Mouse (Mus musculus) hindbrain, embryonic 12.5 days (tissue): ENCODE results near the gene Trappc6b. TPM values are rescaled to one million over a fixed set of nuclear protein-coding genes. Genes with fewer than 3 reads are reported as not detected.

Source experiments
- ATAC-seq: fragments of 200-750 bp; cut with Nextera tagmentation; 2 replicates; pipeline ENCODE4 v1.8.0; 2017; ENCODE audit warnings: moderate TSS enrichment; ENCODE audit not compliant: low FRiP score
- H3K27ac ChIP-seq: fragments of 300-500 bp; sonication (generic); 2 replicates; pipeline ENCODE4 v1.5.1; 2016; ENCODE audit warnings: mild to moderate bottlenecking
- H3K27me3 ChIP-seq: fragments of 300-500 bp; sonication (generic); 2 replicates; pipeline ENCODE4 v1.6.1; 2016; ENCODE audit warnings: mild to moderate bottlenecking
- H3K36me3 ChIP-seq: fragments of 300-500 bp; sonication (generic); 2 replicates; pipeline ENCODE4 v1.6.1; 2016; ENCODE audit warnings: mild to moderate bottlenecking
- H3K4me1 ChIP-seq: fragments of 300-500 bp; sonication (generic); 2 replicates; pipeline ENCODE4 v1.6.1; 2016
- H3K4me2 ChIP-seq: fragments of 300-500 bp; sonication (generic); replicated peaks from 2 replicates; pipeline ENCODE4 v1.6.1; 2016; ENCODE audit warnings: mild to moderate bottlenecking
- H3K4me3 ChIP-seq: fragments of 300-500 bp; sonication (generic); 2 replicates; pipeline ENCODE4 v1.5.1; 2016; ENCODE audit warnings: mild to moderate bottlenecking
- H3K9ac ChIP-seq: fragments of 300-500 bp; sonication (generic); 2 replicates; pipeline ENCODE4 v1.6.1; 2016; ENCODE audit warnings: mild to moderate bottlenecking, moderate library complexity
- H3K9me3 ChIP-seq: fragments of 300-500 bp; sonication (generic); replicated peaks from 2 replicates; pipeline ENCODE4 v1.6.1; 2016; ENCODE audit warnings: mild to moderate bottlenecking
- WGBS: fragments of 180-500 bp; shearing (Covaris S2); methylation state at CpG from one replicate; pipeline ENCODE4 v1.1.7; 2016; 5-methylcytosine and 5-hydroxymethylcytosine counted together
- polyA plus RNA-seq: library from polyadenylated mRNA; unstranded; fragments of >200 nt; fragmentation: Nextera tagmentation; extraction: Ambion mirVana; gene quantifications from 2 replicates; pipeline ENCODE4 v1.2.1, GENCODE M21; 2016

The Trappc6b gene
- polyA plus RNA-seq: 111 and 119 TPM in 2 replicates

- H3K9me3 ChIP-seq: no peaks in the 10 kb centered on the region
- peaks cover 10% of the 10 kb centered on the region; the same call in 1 of the 2 replicates for H3K36me3 ChIP-seq
- peak; percentile 97 for ATAC-seq
- under 1% methylated on average over 49 of the region's 49 CpGs for WGBS
- H3K27ac ChIP-seq: peak within 1 kb of the TSS; percentile 94
- H3K4me1 ChIP-seq: peaks cover 15% of the 10 kb centered on the region
- H3K4me3 ChIP-seq: peak within 1 kb of the TSS; percentile 86
- H3K4me2 ChIP-seq: peak within 1 kb of the TSS; percentile 77
- 0 out of 2 replicates have a peak, but pooled peaks cover 3% of the 10 kb centered on the region for H3K27me3 ChIP-seq
- H3K9ac ChIP-seq: peak within 1 kb of the TSS; percentile 96
Measured at GRCm38 (mm10) chr12:59060993-59061595, at the start of gene Trappc6b. TSS of gene Trappc6b (minus strand) at chr12:59061472.

GRCm38 (mm10) chr12:59107926-59108325, 46.7 kb upstream of the Trappc6b start:
- Histone ChIP-seq H3K9ac (no peak overlapping the region), H3K36me3 (no peaks in the 10 kb centered on the region), H3K9me3 (no peaks in the 10 kb centered on the region), H3K4me3 (no peak overlapping the region), H3K4me1 (no peaks in the 10 kb centered on the region), H3K27me3 (no peaks in the 10 kb centered on the region), H3K27ac (no peak overlapping the region), H3K4me2 (no peak overlapping the region)
- no peak for ATAC-seq
- WGBS: 91% methylated on average over 4 of the region's 4 CpGs

GRCm38 (mm10) chr12:59106491-59106890, 45.2 kb upstream of the Trappc6b start:
- Histone ChIP-seq H3K9me3 (no peaks in the 10 kb centered on the region), H3K27ac (no peak overlapping the region), H3K9ac (no peak overlapping the region), H3K4me3 (no peak overlapping the region), H3K4me2 (no peak overlapping the region), H3K4me1 (no peaks in the 10 kb centered on the region), H3K36me3 (no peaks in the 10 kb centered on the region), H3K27me3 (no peaks in the 10 kb centered on the region)
- 93% methylated on average over 5 of the region's 5 CpGs for WGBS
- no peak for ATAC-seq

- ATAC-seq: no peak
- no peak overlapping the region for H3K4me3 ChIP-seq
- H3K9me3 ChIP-seq: no peaks in the 10 kb centered on the region
- no peak overlapping the region for H3K4me2 ChIP-seq
- H3K4me1 ChIP-seq: no peaks in the 10 kb centered on the region
- H3K36me3 ChIP-seq: no peaks in the 10 kb centered on the region
- 87% methylated on average over 6 of the region's 6 CpGs for WGBS
- H3K9ac ChIP-seq: no peak overlapping the region
- H3K27me3 ChIP-seq: no peaks in the 10 kb centered on the region
- no peak overlapping the region for H3K27ac ChIP-seq
Measured at GRCm38 (mm10) chr12:59105914-59106313, 44.6 kb upstream of the Trappc6b start.

- no peak overlapping the region for H3K9ac ChIP-seq
- H3K4me3 ChIP-seq: no peak overlapping the region
- H3K4me2 ChIP-seq: no peak overlapping the region
- H3K4me1 ChIP-seq: no peaks in the 10 kb centered on the region
- WGBS: 71% methylated on average over 5 of the region's 5 CpGs
- H3K36me3 ChIP-seq: no peaks in the 10 kb centered on the region
- no peak overlapping the region for H3K27ac ChIP-seq
- ATAC-seq: no peak
- no peaks in the 10 kb centered on the region for H3K9me3 ChIP-seq
- H3K27me3 ChIP-seq: no peaks in the 10 kb centered on the region
Measured at GRCm38 (mm10) chr12:59104771-59105170, 43.5 kb upstream of the Trappc6b start.

- Histone ChIP-seq H3K9me3 (no peaks in the 10 kb centered on the region), H3K4me3 (no peak within 1 kb of the TSS), H3K27me3 (no peaks in the 10 kb centered on the region), H3K4me1 (no peaks in the 10 kb centered on the region), H3K9ac (no peak within 1 kb of the TSS), H3K36me3 (no peaks in the 10 kb centered on the region), H3K4me2 (no peak within 1 kb of the TSS), H3K27ac (no peak within 1 kb of the TSS)
- 84% methylated on average over 19 of the region's 19 CpGs for WGBS
- no peak for ATAC-seq
Measured at GRCm38 (mm10) chr12:59095104-59096025, 34.1 kb upstream of the Trappc6b start, which contains the start of gene Mia2. TSS of gene Mia2 (plus strand) at chr12:59095799.

- Histone ChIP-seq H3K36me3 (no peaks in the 10 kb centered on the region), H3K27ac (no peak overlapping the region), H3K9me3 (no peaks in the 10 kb centered on the region), H3K4me3 (no peak overlapping the region), H3K4me1 (no peaks in the 10 kb centered on the region), H3K4me2 (no peak overlapping the region), H3K27me3 (no peaks in the 10 kb centered on the region), H3K9ac (no peak overlapping the region)
- 63% methylated on average over 2 of the region's 2 CpGs for WGBS
- no peak for ATAC-seq
Measured at GRCm38 (mm10) chr12:59093543-59093942, 32.3 kb upstream of the Trappc6b start.

GRCm38 (mm10) chr12:59086171-59086570, 24.9 kb upstream of the Trappc6b start:
- H3K27ac ChIP-seq: no peak overlapping the region
- WGBS: 88% methylated on average over 5 of the region's 5 CpGs
- ATAC-seq: no peak

GRCm38 (mm10) chr12:59084446-59084845, 23.2 kb upstream of the Trappc6b start:
- H3K27ac ChIP-seq: no peak overlapping the region
- no peak for ATAC-seq
- H3K4me3 ChIP-seq: no peak overlapping the region
- no peak overlapping the region for H3K4me2 ChIP-seq
- 63% methylated on average over 5 of the region's 5 CpGs for WGBS
- no peaks in the 10 kb centered on the region for H3K4me1 ChIP-seq
- H3K9me3 ChIP-seq: no peaks in the 10 kb centered on the region
- H3K36me3 ChIP-seq: no peaks in the 10 kb centered on the region
- no peak overlapping the region for H3K9ac ChIP-seq
- H3K27me3 ChIP-seq: no peaks in the 10 kb centered on the region

More at GRCm38 (mm10) chr12:59086171-59086570, 24.9 kb upstream of the Trappc6b start:
- Histone ChIP-seq H3K4me2 (no peak overlapping the region), H3K36me3 (no peaks in the 10 kb centered on the region), H3K9ac (no peak overlapping the region), H3K9me3 (no peaks in the 10 kb centered on the region), H3K4me1 (no peaks in the 10 kb centered on the region), H3K27me3 (no peaks in the 10 kb centered on the region), H3K4me3 (no peak overlapping the region)

- Histone ChIP-seq H3K27ac (no peak overlapping the region), H3K36me3 (0 out of 2 replicates have a peak, but pooled peaks cover 3% of the 10 kb centered on the region), H3K4me3 (no peak overlapping the region), H3K4me1 (no peaks in the 10 kb centered on the region), H3K4me2 (no peak overlapping the region), H3K27me3 (no peaks in the 10 kb centered on the region), H3K9ac (no peak overlapping the region), H3K9me3 (no peaks in the 10 kb centered on the region)
- WGBS: 89% methylated on average over 4 of the region's 4 CpGs
- ATAC-seq: no peak
Measured at GRCm38 (mm10) chr12:59080461-59080860, 19.2 kb upstream of the Trappc6b start.

- Histone ChIP-seq H3K9me3 (no peaks in the 10 kb centered on the region), H3K4me1 (no peaks in the 10 kb centered on the region), H3K36me3 (0 out of 2 replicates have a peak, but pooled peaks cover 10% of the 10 kb centered on the region), H3K27ac (no peak overlapping the region), H3K9ac (no peak overlapping the region), H3K4me2 (no peak overlapping the region), H3K27me3 (no peaks in the 10 kb centered on the region), H3K4me3 (no peak overlapping the region)
- 98% methylated on average over 3 of the region's 3 CpGs for WGBS
- no peak for ATAC-seq
Measured at GRCm38 (mm10) chr12:59077883-59078282, 16.6 kb upstream of the Trappc6b start.

- Histone ChIP-seq H3K27me3 (no peaks in the 10 kb centered on the region), H3K27ac (no peak overlapping the region), H3K9me3 (no peaks in the 10 kb centered on the region), H3K4me1 (no peaks in the 10 kb centered on the region), H3K36me3 (peaks cover 16% of the 10 kb centered on the region), H3K9ac (no peak overlapping the region), H3K4me3 (no peak overlapping the region), H3K4me2 (no peak overlapping the region)
- ATAC-seq: no peak
- 94% methylated on average over 3 of the region's 3 CpGs for WGBS
Measured at GRCm38 (mm10) chr12:59076996-59077395, 15.7 kb upstream of the Trappc6b start.
